Mouse (Mus musculus) spleen, adult 2 months (tissue): ENCODE data around the gene Fxyd3. TPM values are rescaled to one million over a fixed set of nuclear protein-coding genes. Genes with fewer than 3 reads are reported as not detected.
A peak's percentile ranks its signal among the peaks of the same experiment; 100 is the strongest.

Experiments
- DNase-seq, 2 experiments: peaks; one replicate each; pipeline versions ENCODE4 v3.0.0 to v3.0.0-alpha.2; 2012 to 2021; ENCODE audit warnings: low spot score in 2 of 2, low read depth in 1 of 2
- H3K27ac ChIP-seq: fragments of 200-500 bp; 2 replicates; pipeline ENCODE4 v1.5.1; 2012; ENCODE audit warnings: low read length, inconsistent platforms; ENCODE audit not compliant: insufficient read depth
- H3K27me3 ChIP-seq: fragments of 200-500 bp; 2 replicates; pipeline ENCODE4 v1.6.1; 2012; ENCODE audit warnings: mild to moderate bottlenecking, moderate library complexity, low read length, inconsistent platforms; ENCODE audit not compliant: control insufficient read depth, insufficient read depth
- H3K36me3 ChIP-seq: fragments of 200-500 bp; 2 replicates; pipeline ENCODE4 v1.6.1; 2012; ENCODE audit warnings: mild to moderate bottlenecking, low read length, inconsistent platforms; ENCODE audit not compliant: control insufficient read depth, insufficient read depth
- H3K4me1 ChIP-seq: fragments of 200-500 bp; 2 replicates; pipeline ENCODE4 v1.6.1; 2011; ENCODE audit warnings: inconsistent platforms; ENCODE audit not compliant: control insufficient read depth, insufficient read depth, insufficient read length
- H3K4me3 ChIP-seq: fragments of 200-500 bp; 2 replicates; pipeline ENCODE4 v1.5.1; 2011; ENCODE audit warnings: mild to moderate bottlenecking, inconsistent platforms; ENCODE audit not compliant: insufficient read depth, insufficient read length; ENCODE audit errors: extremely low read depth
- CTCF ChIP-seq: fragments of 200-500 bp; IDR thresholded peaks from 2 replicates; pipeline ENCODE4 v1.5.1; 2011; ENCODE audit warnings: mild to moderate bottlenecking, inconsistent platforms; ENCODE audit not compliant: insufficient read depth, insufficient read length, insufficient replicate concordance; ENCODE audit errors: extremely low read depth
- POLR2A ChIP-seq: fragments of 200-500 bp; IDR thresholded peaks from 2 replicates; pipeline ENCODE4 v1.6.1; 2011; ENCODE audit warnings: low read depth, low read length, inconsistent platforms
- WGBS: fragments of 180-500 bp; shearing (Covaris S2); methylation state at CpG from one replicate; pipeline ENCODE4 v1.1.7; 2018; 5-methylcytosine and 5-hydroxymethylcytosine counted together
- polyA plus RNA-seq: library from polyadenylated mRNA; depleted of rRNA; stranded (reverse); fragments of >200 nt; gene quantifications from 2 replicates; pipeline ENCODE4 v1.2.3, GENCODE M21; 2012

Gene Fxyd3
- polyA plus RNA-seq, 1 experiment: 1.8 TPM

DNA sequence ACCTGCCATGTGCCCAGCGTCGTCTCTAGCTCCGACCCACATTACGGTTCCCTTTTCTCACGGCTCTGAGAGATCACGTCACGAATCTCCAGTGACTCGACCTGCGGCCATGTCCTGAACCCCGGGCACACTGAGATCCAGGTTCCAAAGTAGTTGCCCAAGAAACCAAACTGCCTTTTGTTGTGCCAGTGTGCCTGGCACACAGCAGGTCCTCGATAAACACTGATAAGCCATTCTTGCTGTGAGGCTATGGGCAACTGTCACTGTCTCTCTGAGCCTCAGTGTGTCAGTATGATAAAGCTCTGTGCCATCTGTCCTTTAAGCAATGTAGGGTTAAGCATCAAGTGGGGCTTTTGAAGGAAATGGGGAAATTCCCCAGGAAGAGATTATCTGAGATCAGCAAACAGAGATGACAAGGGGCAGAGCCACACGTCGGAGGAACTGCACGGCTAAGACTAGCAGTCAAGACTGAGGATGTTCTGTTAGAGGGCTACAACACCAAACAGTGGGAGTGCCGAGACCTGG is 34.4 kb upstream of the Fxyd3 start:
- 49% methylated on average over 15 of the region's 15 CpGs for WGBS
- no peaks in the 10 kb centered on the region for H3K27me3 ChIP-seq
- H3K4me1 ChIP-seq: peaks cover 10% of the 10 kb centered on the region; the same call in 1 of the 2 replicates
- H3K36me3 ChIP-seq: no peaks in the 10 kb centered on the region
- no peak for TF ChIP-seq POLR2A
- TF ChIP-seq CTCF: no peak
- 0 out of 2 replicates have a peak overlapping the region, but pooled peaks have one; percentile 8 for H3K27ac ChIP-seq
- no peak for DNase-seq
- H3K4me3 ChIP-seq: no peak overlapping the region

- Histone ChIP-seq H3K4me1 (peaks cover 12% of the 10 kb centered on the region; the same call in 1 of the 2 replicates), H3K36me3 (no peaks in the 10 kb centered on the region), H3K4me3 (no peak overlapping the region), H3K27ac (no peak overlapping the region), H3K27me3 (no peaks in the 10 kb centered on the region)
- no peak for DNase-seq
- TF ChIP-seq POLR2A (no peak), CTCF (no peak)
- WGBS: 88% methylated on average over 5 of the region's 5 CpGs
Observed at GRCm38 (mm10) chr7:31109796-31110195, 33.3 kb upstream of the Fxyd3 start.

GRCm38 (mm10) chr7:31109091-31109490 is 32.6 kb upstream of the Fxyd3 start:
- DNase-seq: no peak
- Histone ChIP-seq H3K36me3 (no peaks in the 10 kb centered on the region), H3K27me3 (no peaks in the 10 kb centered on the region), H3K27ac (no peak overlapping the region), H3K4me3 (no peak overlapping the region), H3K4me1 (peaks cover 12% of the 10 kb centered on the region; the same call in 1 of the 2 replicates)
- TF ChIP-seq CTCF (no peak), POLR2A (no peak)
- 33% methylated on average over 6 of the region's 7 CpGs for WGBS

GRCm38 (mm10) chr7:31107781-31108180 is 31.3 kb upstream of the Fxyd3 start:
- Histone ChIP-seq H3K4me3 (no peak overlapping the region), H3K27me3 (no peaks in the 10 kb centered on the region), H3K4me1 (peaks cover 12% of the 10 kb centered on the region; the same call in 1 of the 2 replicates), H3K27ac (no peak overlapping the region), H3K36me3 (no peaks in the 10 kb centered on the region)
- TF ChIP-seq POLR2A: no peak
- no peak for TF ChIP-seq CTCF
- DNase-seq: no peak
- WGBS: 90% methylated on average over 11 of the region's 11 CpGs

- no peaks in the 10 kb centered on the region for H3K36me3 ChIP-seq
- no peak overlapping the region for H3K27ac ChIP-seq
- H3K27me3 ChIP-seq: no peaks in the 10 kb centered on the region
- 12% methylated on average over 3 of the region's 3 CpGs for WGBS
- peaks cover 7% of the 10 kb centered on the region; the same call in 1 of the 2 replicates for H3K4me1 ChIP-seq
- TF ChIP-seq POLR2A (no peak), CTCF (no peak)
- no peak overlapping the region for H3K4me3 ChIP-seq
- DNase-seq: no peak
Observed at GRCm38 (mm10) chr7:31106166-31106565, 29.7 kb upstream of the Fxyd3 start.

- WGBS: 57% methylated on average over 15 of the region's 15 CpGs
- no peak for DNase-seq
- no peaks in the 10 kb centered on the region for H3K36me3 ChIP-seq
Observed at GRCm38 (mm10) chr7:31105061-31105768, 28.7 kb upstream of the Fxyd3 start.

GRCm38 (mm10) chr7:31100786-31101185 is 24.3 kb upstream of the Fxyd3 start:
- no peak overlapping the region for H3K27ac ChIP-seq
- H3K4me1 ChIP-seq: peaks cover 2% of the 10 kb centered on the region; the same call in 1 of the 2 replicates
- H3K27me3 ChIP-seq: no peaks in the 10 kb centered on the region
- 50% methylated on average over 14 of the region's 14 CpGs for WGBS
- no peak overlapping the region for H3K4me3 ChIP-seq
- no peak for DNase-seq
- no peaks in the 10 kb centered on the region for H3K36me3 ChIP-seq
- TF ChIP-seq CTCF (no peak), POLR2A (no peak)

More at GRCm38 (mm10) chr7:31105061-31105768, 28.7 kb upstream of the Fxyd3 start:
- Histone ChIP-seq H3K4me3 (no peak overlapping the region), H3K4me1 (peaks cover 2% of the 10 kb centered on the region; the same call in 1 of the 2 replicates), H3K27me3 (no peaks in the 10 kb centered on the region), H3K27ac (no peak overlapping the region)
- TF ChIP-seq POLR2A (no peak), CTCF (peak; percentile 56; the same call in 1 of the 2 replicates)
